Mouse (Mus musculus) myocyte (in vitro differentiated cells): ENCODE measurements at regions not wholly inside any gene's neighbourhood (a gene's known extent, or its start where the extent isn't known, plus 50 kb on each side); places are given as distances from the start of the nearest gene placed in this dataset.

Experiments used
- POLR2A ChIP-seq: IDR thresholded peaks from one replicate; pipeline ENCODE4 v1.6.1; 2011; ENCODE audit warnings: low read depth, mild to moderate bottlenecking, control low read depth, moderate library complexity; ENCODE audit not compliant: insufficient read length
- USF1 ChIP-seq: IDR thresholded peaks from one replicate; pipeline ENCODE4 v1.6.1; 2011; ENCODE audit warnings: low read depth, mild to moderate bottlenecking, control low read depth, moderate library complexity

- TF ChIP-seq POLR2A (no peak), USF1 (no peak)
Observed at GRCm38 (mm10) chr17:85800357-85801078, 112.4 kb upstream of the Six2 start.
